Mouse (Mus musculus): ENCODE results near the gene Ddx56. TPM values are rescaled to one million over a fixed set of nuclear protein-coding genes. Genes with fewer than 3 reads are reported as not detected.

Ddx56 gene
- total and polyA plus RNA-seq, 3 experiments: 163 to 274 (median 200) TPM

DNA sequence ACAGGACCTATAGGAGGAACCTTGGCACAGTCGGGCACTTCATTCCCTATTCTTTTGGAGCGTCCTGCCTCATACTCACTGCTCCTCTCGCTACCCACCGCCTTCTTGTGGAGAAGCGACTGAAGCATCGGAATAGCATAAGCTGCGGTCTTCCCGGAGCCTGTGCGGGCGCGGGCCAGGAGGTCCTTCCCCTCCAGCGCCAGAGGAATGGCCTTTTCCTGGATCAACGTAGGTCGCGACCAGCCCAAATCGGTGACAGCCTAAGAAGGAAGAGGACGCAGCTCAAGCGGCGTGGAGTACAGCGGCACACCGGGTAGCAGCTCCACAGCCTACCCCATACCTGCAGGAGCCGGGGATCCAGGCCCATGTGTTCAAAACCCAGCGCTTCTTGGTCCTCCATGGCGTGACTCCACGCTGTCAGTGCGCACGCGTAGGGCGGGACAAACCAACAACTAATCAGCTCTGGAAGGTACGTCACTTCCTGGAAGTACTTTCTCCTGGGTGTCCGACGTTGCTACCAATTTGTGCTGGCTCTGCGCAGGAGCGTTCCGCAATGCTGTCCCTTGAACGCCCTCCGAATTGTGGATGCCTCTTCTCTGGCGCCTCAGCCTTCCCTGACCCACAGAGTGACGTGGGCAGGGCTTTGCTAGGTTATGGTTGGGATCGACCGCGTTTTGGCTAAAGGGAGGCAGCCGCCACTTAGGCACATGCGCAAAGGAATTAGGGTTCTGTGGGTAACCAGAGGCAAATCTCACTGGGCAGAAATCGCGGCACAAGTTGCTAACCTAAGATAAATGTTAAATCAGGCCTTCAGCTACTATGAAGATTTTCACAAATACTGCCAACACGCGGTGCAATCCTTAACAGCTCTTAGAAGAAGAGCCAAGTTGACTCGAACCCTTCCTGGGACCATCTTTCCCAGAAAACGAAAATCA lies at the start of gene Ddx56 (continued):
- no peak for TF ChIP-seq MAZ (IDR thresholded peaks at IDR 0.05; ENCODE audit: low read depth, low read length)

DNA sequence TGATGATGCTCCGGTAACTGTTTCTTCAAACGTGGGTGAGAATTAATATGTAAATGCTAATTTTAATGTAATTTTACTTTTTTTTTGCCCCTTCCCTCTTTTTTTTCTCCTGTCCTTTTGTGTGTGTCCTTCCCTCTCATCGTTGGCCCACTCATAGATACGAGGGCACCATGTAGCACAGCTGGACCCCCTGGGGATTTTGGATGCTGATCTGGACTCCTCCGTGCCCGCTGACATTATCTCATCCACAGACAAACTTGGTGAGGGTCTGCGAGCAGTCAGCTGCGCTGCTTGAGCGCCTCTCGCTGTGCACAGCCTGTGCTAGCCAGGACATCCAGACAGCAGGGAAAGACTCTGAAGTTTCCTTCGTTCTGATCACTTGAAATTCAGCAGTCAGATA lies 49.2 kb upstream of the Ddx56 start:
- dilution Hi-C loops (cut with MboI; ENCODE audit: extremely low pct_ligation_motif_present, extremely low pct_unique_long_range_greater_than_20kb, low sequenced_read_pairs): no loop called here
- in situ Hi-C loops (cut with MboI; ENCODE audit: low pct_ligation_motif_present, low pct_unique_long_range_greater_than_20kb, low sequenced_read_pairs): no loop called here

DNA sequence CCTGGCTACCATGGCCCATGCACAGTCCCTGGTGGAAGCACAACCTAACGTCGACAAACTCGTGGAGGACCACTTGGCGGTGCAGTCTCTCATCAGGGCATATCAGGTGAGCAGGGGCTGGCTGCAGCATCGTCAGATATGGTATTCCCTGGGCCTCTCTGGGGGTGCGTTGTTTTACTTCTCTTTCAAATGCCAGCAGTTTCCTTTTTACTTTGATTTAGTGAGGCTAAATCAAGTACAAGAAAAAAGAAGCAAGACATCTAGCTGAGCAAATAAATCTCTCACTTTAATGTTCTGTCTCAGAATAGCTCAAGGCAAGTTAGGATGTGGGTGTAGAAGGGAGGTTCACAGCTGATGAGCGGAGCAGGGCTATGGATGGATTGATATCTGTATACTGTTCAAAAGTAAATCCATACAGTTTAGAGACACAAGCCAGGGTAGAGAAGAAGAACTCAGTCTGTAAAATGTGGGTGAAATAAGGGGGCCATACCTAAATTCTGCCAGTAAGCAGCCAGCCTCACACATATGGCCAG lies 46.4 kb upstream of the Ddx56 start:
- no peak for DNase-seq (ENCODE audit: extremely low read depth)
- H3K79me2 ChIP-seq (replicated peaks; ENCODE audit: control insufficient read depth, extremely low read depth, insufficient read depth, poor library complexity, severe bottlenecking): peaks cover 4% of the 10 kb centered on the region; the same call in 1 of the 2 replicates
- no peak overlapping the region for H3K4me2 ChIP-seq (ENCODE audit: insufficient read depth, low read depth, poor library complexity, severe bottlenecking)
- no peak for TF ChIP-seq EP300 (IDR thresholded peaks at IDR 0.05; ENCODE audit: low read length)
- in situ Hi-C loops (cut with MboI; ENCODE audit: low pct_ligation_motif_present, low pct_unique_long_range_greater_than_20kb, low sequenced_read_pairs): no loop called here
- H3K9ac ChIP-seq (ENCODE audit: insufficient read depth, low read depth): no peak overlapping the region
- dilution Hi-C loops (cut with MboI; ENCODE audit: extremely low pct_ligation_motif_present, extremely low pct_unique_long_range_greater_than_20kb, low sequenced_read_pairs): no loop called here
- no peak overlapping the region for H3K4me3 ChIP-seq (replicated peaks in 1 of 3; ENCODE audit: low read depth in 2 of 3, low read length in 2 of 3, poor library complexity in 1 of 3)
- peaks cover 60 to 88% of the 10 kb centered on the region in 2 experiments for H3K36me3 ChIP-seq (replicated peaks in 1 of 2; ENCODE audit: control insufficient read depth in 1 of 2, insufficient read depth in 1 of 2, low read length in 1 of 2)
- H3K27me3 ChIP-seq (replicated peaks): no peaks in the 10 kb centered on the region
- H3K4me1 ChIP-seq (ENCODE audit: control insufficient read depth in 1 of 2, insufficient read depth in 2 of 2): no peaks in the 10 kb centered on the region
- H3K27ac ChIP-seq (ENCODE audit: insufficient read depth, low read depth): no peak overlapping the region
- H3K9me3 ChIP-seq (replicated peaks; ENCODE audit: low read length): no peaks in the 10 kb centered on the region

More for the DNA sequence above, 49.2 kb upstream of the Ddx56 start:
- no peaks in the 10 kb centered on the region for H3K9me3 ChIP-seq (replicated peaks; ENCODE audit: low read length)
- no peak for DNase-seq (ENCODE audit: extremely low read depth)
- H3K9ac ChIP-seq (ENCODE audit: insufficient read depth, low read depth): no peak overlapping the region
- no peaks in the 10 kb centered on the region for H3K27me3 ChIP-seq (replicated peaks)
- H3K4me2 ChIP-seq (ENCODE audit: insufficient read depth, low read depth, poor library complexity, severe bottlenecking): no peak overlapping the region
- H3K4me1 ChIP-seq (ENCODE audit: control insufficient read depth in 1 of 2, insufficient read depth in 2 of 2): no peaks in the 10 kb centered on the region
- TF ChIP-seq UBTF (IDR thresholded peaks at IDR 0.05; ENCODE audit: low read depth, low read length) (no peak), NELFE (IDR thresholded peaks at IDR 0.05; ENCODE audit: low read depth, low read length) (no peak), IRF4 (IDR thresholded peaks at IDR 0.05; ENCODE audit: low read depth, low read length) (no peak), PAX5 (IDR thresholded peaks at IDR 0.05; ENCODE audit: low read length) (no peak), TCF12 (IDR thresholded peaks at IDR 0.05; ENCODE audit: low read depth, low read length) (no peak), EP300 (IDR thresholded peaks at IDR 0.05; ENCODE audit: low read length) (no peak), KAT2A (IDR thresholded peaks at IDR 0.05; ENCODE audit: insufficient replicate concordance, low read length) (no peak), SMC3 (IDR thresholded peaks at IDR 0.05; ENCODE audit: low read depth, low read length) (no peak), CHD2 (IDR thresholded peaks at IDR 0.05; ENCODE audit: low read length) (no peak), ELF1 (IDR thresholded peaks at IDR 0.05; ENCODE audit: low read depth, low read length) (no peak), MAFK (IDR thresholded peaks at IDR 0.05; ENCODE audit: insufficient replicate concordance, low read length) (no peak), RCOR1 (conservative IDR thresholded peaks at IDR 0.05; ENCODE audit: low read depth, low read length) (no peak), NRF1 (IDR thresholded peaks at IDR 0.05; ENCODE audit: low read depth, low read length) (no peak), ZNF384 (IDR thresholded peaks at IDR 0.05; ENCODE audit: low read depth, low read length) (no peak), BHLHE40 (IDR thresholded peaks at IDR 0.05; ENCODE audit: low read depth, low read length) (no peak), TBP (conservative IDR thresholded peaks at IDR 0.05; ENCODE audit: low read depth, low read length) (no peak), CTCF (conservative IDR thresholded peaks at IDR 0.05 in 1 of 2, IDR thresholded peaks at IDR 0.05 in 1 of 2; ENCODE audit: low read depth in 2 of 2, low read length in 2 of 2) (no peak), ETS1 (conservative IDR thresholded peaks at IDR 0.05; ENCODE audit: low read depth, low read length) (no peak), SIN3A (IDR thresholded peaks at IDR 0.05; ENCODE audit: low read length) (no peak), POLR2AphosphoS2 (IDR thresholded peaks at IDR 0.05; ENCODE audit: low read depth, low read length) (no peak)
- H3K27ac ChIP-seq (ENCODE audit: insufficient read depth, low read depth): no peak overlapping the region
- H3K79me2 ChIP-seq (replicated peaks; ENCODE audit: control insufficient read depth, extremely low read depth, insufficient read depth, poor library complexity, severe bottlenecking): 0 out of 2 replicates have a peak, but pooled peaks cover 4% of the 10 kb centered on the region
- peaks cover 57 to 92% of the 10 kb centered on the region in 2 experiments for H3K36me3 ChIP-seq (replicated peaks in 1 of 2; ENCODE audit: control insufficient read depth in 1 of 2, insufficient read depth in 1 of 2, low read length in 1 of 2)
- H3K4me3 ChIP-seq (replicated peaks in 1 of 3; ENCODE audit: low read depth in 2 of 3, low read length in 2 of 3, poor library complexity in 1 of 3): no peak overlapping the region

Measured in CH12.LX (cell line).